Comparison of ENCODE assay signal across 8 mouse cellular contexts in the genomic region with DNA sequence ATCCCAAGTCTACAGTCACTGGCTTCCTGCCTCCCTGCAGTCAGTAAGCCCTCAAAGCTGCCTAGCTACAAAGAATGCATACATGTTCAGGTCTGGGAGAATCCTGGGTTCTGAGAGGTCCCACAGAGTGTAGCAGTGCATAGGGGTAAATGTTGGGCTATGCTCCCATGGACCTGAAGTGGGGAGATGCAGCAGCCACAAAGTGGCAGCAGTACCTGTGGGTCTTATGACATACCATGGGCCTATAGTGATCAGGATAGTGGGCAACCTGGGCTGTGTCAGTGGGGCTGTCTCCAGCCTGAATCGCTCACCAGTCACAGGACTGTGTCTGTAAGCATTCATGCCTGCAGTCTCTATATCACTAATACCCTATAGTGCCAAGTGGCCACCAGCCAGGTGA. TPM values are rescaled to one million over a fixed set of nuclear protein-coding genes. Genes with fewer than 3 reads are reported as not detected.
DNase-seq lines count a peak whose midpoint lies in the region; ATAC-seq lines count a peak whose summit lies in the region.

A gene (plus strand): TSS at position 301 of the 400 bp plus-strand sequence.

- intact Hi-C loops in left cerebral cortex, postnatal 4 days (cut with DNase I), result no loop called here

- DNase-seq in lung, adult 18-20 months, result no peak
- DNase-seq in left cerebral cortex, postnatal 4 days, result no peak
- DNase-seq in ovary, postnatal 36 days (ENCODE audit: low spot score), result no peak
- DNase-seq in kidney, adult 8-10 months, result no peak

- peaks cover 54% of the 10 kb centered on the region for H3K4me1 ChIP-seq in lung, embryonic 15.5 days
- H3K4me1 ChIP-seq in embryonic facial prominence, embryonic 12.5 days, result peaks cover 9% of the 10 kb centered on the region
- H3K4me1 ChIP-seq in heart, embryonic 16.5 days (ENCODE audit: control insufficient read depth, insufficient read depth, low read length), result peaks cover 13% of the 10 kb centered on the region
- peaks cover 10% of the 10 kb centered on the region for H3K4me1 ChIP-seq in stomach, embryonic 14.5 days (ENCODE audit: control insufficient read depth, insufficient read depth, low read length)

- no peak within 1 kb of the TSS for H3K9ac ChIP-seq in lung, embryonic 15.5 days
- 0 out of 2 replicates have a peak within 1 kb of the TSS, but pooled peaks have one; percentile 3 for H3K9ac ChIP-seq in embryonic facial prominence, embryonic 12.5 days
- no peak within 1 kb of the TSS for H3K9ac ChIP-seq in heart, embryonic 16.5 days (ENCODE audit: low read length)
- H3K9ac ChIP-seq in stomach, embryonic 14.5 days (replicated peaks; ENCODE audit: low read depth, low read length), result no peak within 1 kb of the TSS

- no peaks in the 10 kb centered on the region for H3K9me3 ChIP-seq in lung, embryonic 15.5 days
- H3K9me3 ChIP-seq in embryonic facial prominence, embryonic 12.5 days, result no peaks in the 10 kb centered on the region
- no peaks in the 10 kb centered on the region for H3K9me3 ChIP-seq in heart, embryonic 16.5 days (replicated peaks; ENCODE audit: control insufficient read depth, low read length)
- no peaks in the 10 kb centered on the region for H3K9me3 ChIP-seq in stomach, embryonic 14.5 days (ENCODE audit: control insufficient read depth, low read depth, low read length)

- no peak for ATAC-seq in lung, embryonic 15.5 days (ENCODE audit: borderline replicate concordance, extremely low read depth, low FRiP score, low TSS enrichment)
- ATAC-seq in embryonic facial prominence, embryonic 12.5 days (ENCODE audit: insufficient number of reproducible peaks, insufficient read depth, low FRiP score, low TSS enrichment), result no peak
- ATAC-seq in heart, embryonic 16.5 days (replicated peaks; ENCODE audit: extremely low read depth, insufficient read depth, low FRiP score), result no peak
- ATAC-seq in stomach, embryonic 14.5 days (ENCODE audit: insufficient number of reproducible peaks, insufficient read depth, low FRiP score, low read depth), result no peak

- H3K36me3 ChIP-seq in lung, embryonic 15.5 days, result no peaks in the 10 kb centered on the region
- no peaks in the 10 kb centered on the region for H3K36me3 ChIP-seq in embryonic facial prominence, embryonic 12.5 days
- H3K36me3 ChIP-seq in heart, embryonic 16.5 days (ENCODE audit: control insufficient read depth, insufficient read depth), result no peaks in the 10 kb centered on the region
- no peaks in the 10 kb centered on the region for H3K36me3 ChIP-seq in stomach, embryonic 14.5 days (ENCODE audit: control insufficient read depth, insufficient read depth, low read length)

- H3K27ac ChIP-seq in lung, embryonic 15.5 days, result peak within 1 kb of the TSS; percentile 63
- no peak within 1 kb of the TSS for H3K27ac ChIP-seq in embryonic facial prominence, embryonic 12.5 days
- H3K27ac ChIP-seq in heart, embryonic 16.5 days (ENCODE audit: low read length), result peak within 1 kb of the TSS; percentile 73
- H3K27ac ChIP-seq in stomach, embryonic 14.5 days (ENCODE audit: low read length), result peak within 1 kb of the TSS; percentile 41

- H3K4me2 ChIP-seq in lung, embryonic 15.5 days, result peak within 1 kb of the TSS; percentile 38
- H3K4me2 ChIP-seq in embryonic facial prominence, embryonic 12.5 days (replicated peaks), result no peak within 1 kb of the TSS
- peak within 1 kb of the TSS; percentile 22; the same call in 1 of the 2 replicates for H3K4me2 ChIP-seq in heart, embryonic 16.5 days (ENCODE audit: low read depth, low read length)
- H3K4me2 ChIP-seq in stomach, embryonic 14.5 days (replicated peaks; ENCODE audit: low read depth, low read length), result no peak within 1 kb of the TSS

- H3K4me3 ChIP-seq in lung, embryonic 15.5 days, result peak within 1 kb of the TSS; percentile 6; the same call in 1 of the 2 replicates
- H3K4me3 ChIP-seq in embryonic facial prominence, embryonic 12.5 days, result no peak within 1 kb of the TSS
- H3K4me3 ChIP-seq in heart, embryonic 16.5 days (ENCODE audit: low read length), result no peak within 1 kb of the TSS
- no peak within 1 kb of the TSS for H3K4me3 ChIP-seq in stomach, embryonic 14.5 days (ENCODE audit: low read depth, low read length)

- H3K27me3 ChIP-seq in lung, embryonic 15.5 days, result no peaks in the 10 kb centered on the region
- no peaks in the 10 kb centered on the region for H3K27me3 ChIP-seq in embryonic facial prominence, embryonic 12.5 days
- no peaks in the 10 kb centered on the region for H3K27me3 ChIP-seq in heart, embryonic 16.5 days (ENCODE audit: control insufficient read depth, insufficient read depth, low read length)
- no peaks in the 10 kb centered on the region for H3K27me3 ChIP-seq in stomach, embryonic 14.5 days (ENCODE audit: control insufficient read depth, insufficient read depth, low read length)

- WGBS in lung, embryonic 15.5 days, result 92% methylated on average over 1 of the region's 1 CpGs
- WGBS in embryonic facial prominence, embryonic 12.5 days, result 87% methylated on average over 1 of the region's 1 CpGs
- WGBS in heart, embryonic 16.5 days, result 83% methylated on average over 1 of the region's 1 CpGs
- 95% methylated on average over 1 of the region's 1 CpGs for WGBS in stomach, embryonic 14.5 days

RNA-seq across cellular contexts. Expression of the gene that starts here (rescaled TPM):
- 339 and 341 TPM in 2 replicates for polyA plus RNA-seq in lung, embryonic 15.5 days (2015; fragmentation: Nextera tagmentation; extraction: Ambion mirVana)
- 97.3 and 101 TPM in 2 replicates for polyA plus RNA-seq in embryonic facial prominence, embryonic 12.5 days (2016; fragmentation: Nextera tagmentation; extraction: Ambion mirVana)
- polyA plus RNA-seq in heart, embryonic 16.5 days (2015; fragmentation: Nextera tagmentation; extraction: Ambion mirVana), result 188 and 216 TPM in 2 replicates
- total RNA-seq in left cerebral cortex, postnatal 4 days (2021), result 10 to 100 TPM; 73.0 to 78.3 TPM
- polyA plus RNA-seq in stomach, embryonic 14.5 days (2014; fragmentation: Nextera tagmentation; extraction: Ambion mirVana), result 113 and 120 TPM in 2 replicates

Comparison
In these comparisons a context has a peak if more than half of its experiments do, and no peak if none do; other contexts are left out.
1. H3K4me2 ChIP-seq: peak in lung, embryonic 15.5 days (single experiment) and heart, embryonic 16.5 days (single experiment); none in embryonic facial prominence, embryonic 12.5 days (single experiment) and stomach, embryonic 14.5 days (single experiment).